Mouse (Mus musculus) v-Abl transformed pro-B cells (cell line): ENCODE results near the gene Gart.

Source experiments
- in situ Hi-C, 2 experiments: fragments of 400-800 bp; cut with MboI; formaldehyde crosslinking; loops; one replicate each; pipeline ENCODE4 v1.15.1; 2025; ENCODE audit not compliant: unreplicated experiment in 2 of 2

Gart gene

DNA sequence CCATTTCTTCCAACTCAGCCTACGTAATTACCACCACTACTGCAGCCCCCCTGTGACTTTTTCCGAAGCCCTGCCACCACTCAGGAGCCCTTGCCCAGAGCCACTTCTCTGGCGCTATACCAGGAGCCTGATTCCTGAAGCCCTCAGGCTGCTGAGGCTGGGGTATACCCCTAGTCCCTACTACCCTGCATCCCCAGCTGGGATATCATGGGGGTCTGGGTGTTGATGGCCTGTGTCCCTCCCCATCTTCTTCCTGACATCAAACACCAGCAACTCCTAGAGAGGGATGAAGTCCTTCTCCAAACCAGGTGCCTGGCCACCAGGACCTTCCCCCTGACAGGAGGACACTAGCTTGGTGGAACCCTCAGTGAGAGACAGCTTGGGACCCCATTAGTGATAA, 5.4 kb upstream of the Gart start:
- in situ Hi-C loops = loop anchor here in 1 of 2 experiments (25.0 kb wide), 1 partner anchor 1390 kb away; no protein-coding TSS in a partner anchor

DNA sequence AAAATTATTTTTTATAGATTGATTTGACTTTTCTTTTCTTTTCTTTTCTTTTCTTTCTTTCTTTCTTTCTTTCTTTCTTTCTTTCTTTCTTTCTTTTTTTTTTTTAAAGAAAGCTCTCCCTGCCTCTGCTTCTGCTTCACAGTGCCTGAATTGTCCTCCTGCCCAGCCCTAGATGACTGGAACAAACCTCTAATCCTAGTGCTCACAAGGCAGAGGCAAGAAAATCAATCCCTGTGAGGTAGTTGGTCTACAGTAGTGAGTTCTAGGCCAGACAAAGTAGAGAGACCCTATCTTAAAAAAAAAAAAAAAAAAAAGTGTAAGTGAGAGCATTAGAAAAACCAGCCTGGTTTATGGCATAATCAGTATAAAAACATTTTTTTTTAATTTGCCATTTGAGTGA, 3.0 kb upstream of the Gart start:
- in situ Hi-C loops = loop anchor here in 1 of 2 experiments (5.0 to 25.0 kb wide), 2 partner anchors 33 to 1387 kb away; no protein-coding TSS in a partner anchor

- in situ Hi-C loops = loop anchor here in 1 of 2 experiments (5.0 kb wide), 1 partner anchor 33 kb away; no protein-coding TSS in a partner anchor
Measured at GRCm38 (mm10) chr16:91649246-91649645, 2.5 kb upstream of the Gart start.

GRCm38 (mm10) chr16:91648220-91648550, 1.4 kb upstream of the Gart start:
- in situ Hi-C loops = loop anchor here in 1 of 2 experiments (5.0 kb wide), 1 partner anchor 34 kb away; no protein-coding TSS in a partner anchor

DNA sequence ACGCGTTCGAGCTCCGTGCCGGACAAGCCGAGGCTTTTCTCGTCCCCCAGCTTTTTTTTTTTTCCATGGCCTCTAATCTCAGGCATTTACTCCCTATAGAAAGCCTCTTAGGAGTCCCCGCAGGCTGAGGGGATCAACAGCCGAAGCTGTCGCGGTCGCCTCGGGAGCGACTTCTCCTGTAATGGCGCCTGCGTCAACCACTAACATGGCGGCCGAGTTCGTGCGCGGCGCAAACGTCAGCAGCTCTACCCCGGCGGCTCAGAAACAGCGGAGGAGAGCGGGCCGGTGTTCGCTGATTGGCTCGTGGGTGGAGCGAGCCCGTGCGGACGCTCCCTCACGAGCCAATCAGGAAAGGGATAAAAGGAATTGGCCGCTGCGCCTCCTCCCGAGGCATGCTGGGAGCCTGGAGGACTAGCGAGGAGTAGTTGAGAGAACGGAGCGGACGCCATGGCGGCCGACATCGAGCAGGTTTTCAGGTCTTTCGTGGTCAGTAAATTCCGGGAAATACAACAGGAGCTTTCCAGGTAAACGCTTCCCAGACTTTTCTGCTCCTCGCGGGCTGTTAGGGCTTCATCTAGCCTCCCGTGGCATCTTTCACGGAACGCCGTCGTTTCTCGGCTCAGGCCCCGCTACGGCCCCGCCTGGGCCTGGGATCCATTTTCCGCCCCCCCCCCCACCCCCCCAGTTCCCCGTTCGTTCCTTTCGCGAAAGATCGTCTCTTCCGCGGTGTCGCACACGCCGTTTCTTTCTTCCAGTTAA, 888 bp upstream of the Gart start, which contains the start of gene Son:
Gene Son, plus strand, starts transcription at position 46 of the 759 bp plus-strand sequence.
- in situ Hi-C loops = loop anchor here in 1 of 2 experiments (5.0 kb wide), 1 partner anchor 35 kb away; no protein-coding TSS in a partner anchor

GRCm38 (mm10) chr16:91645995-91646602, 653 bp downstream of the Gart start:
- in situ Hi-C loops = loop anchor here in 1 of 2 experiments (5.0 kb wide), 1 partner anchor 36 kb away; no protein-coding TSS in a partner anchor

GRCm38 (mm10) chr16:91645420-91645819, 1.3 kb downstream of the Gart start:
- in situ Hi-C loops = loop anchor here in 1 of 2 experiments (5.0 kb wide), 1 partner anchor 37 kb away; no protein-coding TSS in a partner anchor

DNA sequence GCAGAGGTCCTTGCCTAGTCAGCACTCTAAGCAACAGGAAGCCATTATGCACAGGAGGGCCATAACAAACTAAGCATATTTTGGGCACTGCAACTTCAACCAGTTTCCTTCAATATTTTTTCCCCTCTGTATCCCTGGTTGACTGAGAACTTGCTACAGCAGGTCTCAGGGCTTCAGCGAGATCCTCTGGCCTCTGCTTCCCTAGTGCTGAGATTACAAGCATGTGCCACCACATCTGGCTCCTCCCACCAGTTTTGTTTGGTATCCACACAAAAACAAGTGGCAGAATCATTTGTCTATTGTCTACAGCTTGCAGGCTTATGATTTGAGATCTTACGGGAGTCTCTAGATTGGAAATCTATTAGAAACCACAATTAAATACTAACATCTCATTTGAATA, 1.9 kb downstream of the Gart start:
- in situ Hi-C loops = loop anchor here (5.0 kb wide), 2 partner anchors 37 to 38 kb away; no protein-coding TSS in a partner anchor

DNA sequence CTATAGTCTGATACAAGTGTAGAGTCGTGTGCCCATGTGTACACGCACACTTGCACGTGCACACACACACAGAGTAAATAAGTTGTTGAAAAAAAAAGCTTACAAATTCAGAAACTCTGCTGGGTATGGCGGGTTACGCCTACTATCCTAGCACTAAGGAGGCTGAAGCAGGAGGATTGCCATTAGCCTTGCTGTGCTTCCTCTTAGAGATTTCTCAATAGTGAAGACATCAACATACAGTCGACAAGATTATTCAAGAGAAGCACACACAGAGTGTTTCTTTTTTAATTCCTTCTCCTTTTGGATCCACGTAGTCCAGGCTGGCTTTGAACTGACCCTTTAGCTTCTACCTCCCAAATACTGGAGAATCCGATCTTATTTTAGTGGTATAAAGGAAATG, 6.6 kb downstream of the Gart start:
- in situ Hi-C loops = loop anchor here in 1 of 2 experiments (5.0 kb wide), 1 partner anchor 33 kb away; no protein-coding TSS in a partner anchor

DNA sequence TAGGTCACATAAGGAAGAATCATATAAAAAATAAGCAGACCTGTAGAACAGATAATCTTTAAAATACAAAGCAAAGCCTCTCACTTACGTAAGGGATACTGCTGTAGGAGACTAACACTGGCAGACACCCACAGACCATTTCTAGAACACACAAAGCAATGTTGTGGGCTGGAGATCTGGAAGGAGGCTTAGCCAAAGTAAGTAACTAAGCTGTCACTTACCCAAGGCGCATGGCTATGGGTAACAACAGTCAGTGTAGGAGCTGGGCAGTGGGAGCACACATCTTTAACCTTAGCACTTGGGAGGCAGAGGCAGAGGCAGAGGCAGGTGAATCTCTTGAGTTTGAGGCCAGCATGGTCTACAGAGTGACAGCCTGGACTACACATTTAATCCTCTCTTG, 7.1 kb downstream of the Gart start:
- in situ Hi-C loops = loop anchor here in 1 of 2 experiments (5.0 kb wide), 1 partner anchor 32 kb away; no protein-coding TSS in a partner anchor

DNA sequence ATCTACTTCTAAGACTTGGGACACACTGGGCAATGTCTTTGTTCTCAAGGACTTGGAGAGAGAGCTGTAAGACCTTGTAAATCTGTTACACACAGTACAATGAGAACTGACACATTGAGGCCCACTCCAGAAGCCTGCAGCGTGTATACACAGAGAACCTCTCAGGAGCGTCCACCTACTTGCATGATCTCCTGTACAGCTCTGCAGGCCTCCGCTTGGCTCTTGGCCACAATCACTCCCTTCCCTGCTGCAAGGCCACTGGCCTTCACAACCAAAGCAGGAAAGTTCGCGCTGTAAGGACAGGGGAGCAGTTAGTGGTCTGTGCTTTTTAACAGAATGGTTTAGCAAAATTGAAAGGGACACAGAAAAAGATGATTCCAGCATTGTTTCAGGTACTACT, 7.6 kb downstream of the Gart start:
- in situ Hi-C loops = no loop called here

GRCm38 (mm10) chr16:91633641-91634040, 13.1 kb downstream of the Gart start:
- in situ Hi-C loops = no loop called here

DNA sequence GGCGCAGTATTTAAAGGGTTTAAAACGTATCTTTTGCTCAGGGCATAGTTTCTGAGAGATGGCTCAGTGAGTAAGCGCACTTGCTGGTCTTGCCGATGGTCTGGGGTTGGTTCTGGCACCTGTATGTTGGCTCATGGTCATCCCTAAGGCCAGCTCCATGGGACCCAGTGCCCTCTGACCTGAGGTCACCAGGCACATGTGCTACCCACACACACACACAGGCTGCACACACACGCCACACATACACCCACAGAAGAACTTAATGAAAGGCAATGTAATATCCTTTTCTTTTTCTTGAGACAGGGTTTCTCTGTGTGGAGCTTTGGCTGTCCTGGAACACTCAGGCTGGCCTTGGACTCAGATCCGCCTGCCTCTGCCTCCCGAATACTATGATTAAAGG, 13.8 kb downstream of the Gart start:
- in situ Hi-C loops = no loop called here

- in situ Hi-C loops = no loop called here
Measured at GRCm38 (mm10) chr16:91632439-91632838, 14.3 kb downstream of the Gart start.

GRCm38 (mm10) chr16:91630584-91630983, 16.2 kb downstream of the Gart start:
- in situ Hi-C loops = no loop called here

DNA sequence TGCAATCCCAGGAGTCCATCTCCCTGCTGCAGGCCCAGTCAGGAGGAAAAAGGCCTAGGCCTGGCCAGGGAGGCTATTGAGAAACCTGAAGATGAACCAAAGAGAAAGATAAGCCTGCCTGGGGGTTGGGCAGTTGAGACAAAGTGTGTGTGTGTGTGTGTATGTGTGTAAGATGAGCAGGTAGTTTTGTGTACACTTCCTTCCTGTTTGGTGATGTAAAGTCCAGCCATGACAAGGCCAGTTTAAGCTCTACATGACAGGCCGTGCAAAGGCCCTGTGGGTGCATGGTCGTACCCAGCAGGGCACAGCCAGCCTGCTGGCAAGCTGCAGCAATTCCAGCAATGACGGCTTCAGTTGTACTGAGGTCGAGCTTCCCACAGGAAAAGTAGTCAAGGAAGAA, 17.0 kb downstream of the Gart start:
- in situ Hi-C loops = no loop called here

DNA sequence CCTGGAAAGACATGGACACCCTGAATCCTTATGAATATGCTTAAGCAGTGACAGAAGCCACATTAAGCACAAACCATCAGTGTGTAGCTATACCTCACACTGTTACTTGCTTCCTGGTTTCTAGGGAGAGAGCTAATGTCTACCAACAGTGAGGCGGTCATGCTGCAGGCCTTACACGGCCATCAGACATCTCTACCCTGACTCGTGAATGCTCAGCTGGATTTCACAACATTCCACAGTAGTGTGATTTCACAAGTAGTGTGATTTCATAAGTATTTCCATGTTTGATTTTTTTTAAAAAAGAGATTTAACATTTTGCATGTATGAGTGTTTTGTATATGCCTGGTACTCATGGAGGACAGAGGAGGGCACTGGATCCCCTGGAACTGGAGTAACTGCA, 18.1 kb downstream of the Gart start:
- in situ Hi-C loops = no loop called here

GRCm38 (mm10) chr16:91627831-91628230, 18.9 kb downstream of the Gart start:
- in situ Hi-C loops = no loop called here

DNA sequence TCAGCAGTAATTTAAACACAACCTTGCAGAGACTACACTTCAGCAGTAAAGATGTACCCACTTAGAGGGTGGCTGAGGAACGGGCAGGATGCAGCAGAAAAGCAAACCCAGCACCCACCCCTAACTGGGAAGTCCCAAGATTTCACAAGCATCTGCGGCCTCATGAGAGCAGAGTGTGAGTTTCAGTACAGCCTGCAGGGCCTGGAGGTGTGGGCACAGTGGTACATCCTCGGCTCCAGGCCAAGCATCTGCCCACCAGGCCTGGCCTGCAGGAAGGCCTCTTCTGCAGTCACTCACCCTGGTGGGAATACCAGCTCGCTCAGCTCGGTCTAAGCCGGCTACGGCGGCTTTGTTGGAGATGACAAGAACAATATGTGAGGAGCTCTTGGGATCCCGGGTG, 23.7 kb downstream of the Gart start:
- in situ Hi-C loops = no loop called here

DNA sequence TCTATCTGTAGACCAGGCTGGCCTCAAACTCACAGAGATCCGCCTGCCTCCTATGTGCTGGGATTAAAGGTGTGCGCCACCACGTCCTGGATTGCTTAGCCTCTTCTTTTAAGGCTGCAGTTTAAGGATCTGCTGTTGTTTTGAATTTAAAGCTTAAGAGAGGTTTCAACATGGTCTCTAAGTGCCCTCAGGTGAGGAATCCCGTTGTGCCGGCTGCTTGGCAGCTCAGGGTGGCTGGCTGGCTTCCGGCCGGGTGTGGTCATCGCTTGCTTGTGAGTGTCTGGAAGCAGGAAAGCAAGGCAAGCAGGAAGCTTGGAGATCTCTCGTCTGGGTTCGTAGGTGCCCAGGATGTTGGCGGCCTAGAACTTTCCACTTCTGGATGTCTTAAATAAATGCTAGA, 25.8 kb downstream of the Gart start:
- in situ Hi-C loops = no loop called here

GRCm38 (mm10) chr16:91620185-91620584, 26.6 kb downstream of the Gart start:
- in situ Hi-C loops = no loop called here
